Mouse (Mus musculus): ENCODE results near the gene Il22ra1. TPM values are rescaled to one million over a fixed set of nuclear protein-coding genes. Genes with fewer than 3 reads are reported as not detected.

Il22ra1 gene
- polyA plus RNA-seq (2012; fragmentation: generic; extraction: Trizol) = 0.04 TPM
- long read RNA-seq, experiment 1 = 0 reads
- long read RNA-seq, experiment 2 = 0 reads

DNA sequence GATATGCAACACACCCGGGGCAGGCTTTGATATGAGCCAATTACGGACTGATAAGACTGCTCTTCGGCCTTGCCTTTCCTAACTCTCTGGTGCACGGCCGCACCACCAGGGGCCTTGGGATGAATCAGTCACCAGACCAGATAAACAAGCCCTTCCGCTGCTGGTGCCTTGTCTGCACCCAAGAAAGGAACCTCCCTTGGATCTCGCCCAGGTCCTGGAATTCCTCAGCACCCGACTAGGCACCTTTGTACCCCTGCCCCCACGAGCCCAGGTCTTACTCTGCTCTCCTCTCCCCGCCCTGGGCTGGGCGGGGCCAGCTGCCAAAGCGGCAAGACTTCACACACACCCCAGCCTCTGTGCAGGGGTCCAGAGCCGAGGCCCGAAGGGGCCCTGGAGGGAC, at the start of gene Il22ra1:
TSS of gene Il22ra1 (plus strand) at position 356 of the 400 bp plus-strand sequence.
- H3K4me3 ChIP-seq (ENCODE audit: insufficient read depth, poor library complexity, severe bottlenecking) = no peak within 1 kb of the TSS
- no peak within 1 kb of the TSS for H3ac ChIP-seq (ENCODE audit: control insufficient read depth, insufficient read length, low read depth)
- H3K27me3 ChIP-seq (ENCODE audit: control insufficient read depth, insufficient read depth, insufficient read length) = peaks cover 3% of the 10 kb centered on the region
- TF ChIP-seq CEBPB (IDR thresholded peaks at IDR 0.05; ENCODE audit: low read depth) (no peak), MYOG (IDR thresholded peaks at IDR 0.05; ENCODE audit: control insufficient read depth, extremely low read depth, insufficient read length) (no peak), USF1 (IDR thresholded peaks at IDR 0.05; ENCODE audit: low read depth) (no peak), MAX (IDR thresholded peaks at IDR 0.05) (no peak), CTCF (IDR thresholded peaks at IDR 0.05; ENCODE audit: control insufficient read depth, insufficient read depth, insufficient read length) (no peak), FOSL1 (IDR thresholded peaks at IDR 0.05; ENCODE audit: insufficient read depth, low read length, poor library complexity, severe bottlenecking) (no peak), MYOD1 (IDR thresholded peaks at IDR 0.05; ENCODE audit: control insufficient read depth, insufficient read length, low read depth) (no peak)
- H3K79me3 ChIP-seq (ENCODE audit: low read depth) = no peaks in the 10 kb centered on the region
- H3K79me2 ChIP-seq (ENCODE audit: control insufficient read depth, insufficient read depth) = no peaks in the 10 kb centered on the region
- H3K36me3 ChIP-seq (ENCODE audit: control insufficient read depth, insufficient read depth) = no peaks in the 10 kb centered on the region

DNA sequence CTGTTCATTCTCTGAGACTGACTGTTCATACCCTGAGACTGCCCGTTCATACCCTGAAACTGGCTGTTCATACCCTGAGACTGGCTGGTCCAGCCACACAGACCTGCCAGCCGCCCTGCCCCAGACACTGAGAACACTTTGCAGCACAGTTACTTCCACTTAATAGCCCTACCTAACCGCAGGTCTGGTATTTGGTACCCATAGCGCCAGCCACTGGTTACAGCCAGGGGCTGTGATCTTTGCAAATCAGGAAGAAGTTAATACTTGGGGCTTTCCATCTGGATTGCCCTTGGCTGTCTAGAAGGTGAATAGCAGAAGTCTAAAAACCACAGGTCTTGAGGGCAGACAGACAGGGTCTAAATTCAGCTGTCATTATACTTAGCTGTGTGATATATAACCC, 48.7 kb upstream of the Il22ra1 start:
- no peak overlapping the region for H3ac ChIP-seq (ENCODE audit: control insufficient read depth, insufficient read length, low read depth)
- H3K79me2 ChIP-seq (ENCODE audit: control insufficient read depth, insufficient read depth) = no peaks in the 10 kb centered on the region
- no peak overlapping the region for H3K4me3 ChIP-seq (ENCODE audit: insufficient read depth, poor library complexity, severe bottlenecking)
- no peaks in the 10 kb centered on the region for H3K27me3 ChIP-seq (ENCODE audit: control insufficient read depth, insufficient read depth, insufficient read length)
- H3K36me3 ChIP-seq (ENCODE audit: control insufficient read depth, insufficient read depth) = no peaks in the 10 kb centered on the region
- TF ChIP-seq FOSL1 (IDR thresholded peaks at IDR 0.05; ENCODE audit: insufficient read depth, low read length, poor library complexity, severe bottlenecking) = no peak
- TF ChIP-seq MAX (IDR thresholded peaks at IDR 0.05) = no peak
- no peak for TF ChIP-seq USF1 (IDR thresholded peaks at IDR 0.05; ENCODE audit: low read depth)
- TF ChIP-seq CEBPB (IDR thresholded peaks at IDR 0.05; ENCODE audit: low read depth) = no peak
- TF ChIP-seq MYOD1 (IDR thresholded peaks at IDR 0.05; ENCODE audit: control insufficient read depth, insufficient read length, low read depth) = no peak
- no peak for TF ChIP-seq MYOG (IDR thresholded peaks at IDR 0.05; ENCODE audit: control insufficient read depth, extremely low read depth, insufficient read length)
- TF ChIP-seq CTCF (IDR thresholded peaks at IDR 0.05; ENCODE audit: control insufficient read depth, insufficient read depth, insufficient read length) = no peak
- no peaks in the 10 kb centered on the region for H3K79me3 ChIP-seq (ENCODE audit: low read depth)

DNA sequence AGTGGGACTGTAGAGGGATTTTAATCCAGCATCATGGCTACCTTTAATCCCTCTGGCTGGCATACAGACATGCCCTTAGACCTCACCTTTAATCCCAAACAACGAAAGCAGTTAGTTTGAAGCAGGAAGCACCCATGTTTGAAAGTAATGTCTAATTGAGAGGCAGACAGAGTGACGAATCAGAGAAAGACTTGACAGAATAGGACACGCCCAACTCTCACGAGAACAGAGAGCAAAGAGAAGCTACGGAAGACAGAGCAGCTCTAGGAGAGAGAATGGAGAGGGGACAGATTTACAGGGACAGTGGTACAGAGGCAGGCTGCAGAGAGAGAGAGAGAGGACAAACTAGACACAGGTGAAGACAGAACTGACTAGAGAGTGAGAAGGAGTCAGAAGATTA, 46.2 kb upstream of the Il22ra1 start:
- Histone ChIP-seq H3K27me3 (ENCODE audit: control insufficient read depth, insufficient read depth, insufficient read length) (peaks cover 10% of the 10 kb centered on the region), H3ac (ENCODE audit: control insufficient read depth, insufficient read length, low read depth) (no peak overlapping the region), H3K4me3 (ENCODE audit: insufficient read depth, poor library complexity, severe bottlenecking) (no peak overlapping the region), H3K79me2 (ENCODE audit: control insufficient read depth, insufficient read depth) (no peaks in the 10 kb centered on the region), H3K36me3 (ENCODE audit: control insufficient read depth, insufficient read depth) (no peaks in the 10 kb centered on the region), H3K79me3 (ENCODE audit: low read depth) (no peaks in the 10 kb centered on the region)
- TF ChIP-seq USF1 (IDR thresholded peaks at IDR 0.05; ENCODE audit: low read depth) (no peak), MYOD1 (IDR thresholded peaks at IDR 0.05; ENCODE audit: control insufficient read depth, insufficient read length, low read depth) (no peak), CTCF (IDR thresholded peaks at IDR 0.05; ENCODE audit: control insufficient read depth, insufficient read depth, insufficient read length) (no peak), MYOG (IDR thresholded peaks at IDR 0.05; ENCODE audit: control insufficient read depth, extremely low read depth, insufficient read length) (no peak), CEBPB (IDR thresholded peaks at IDR 0.05; ENCODE audit: low read depth) (no peak), FOSL1 (IDR thresholded peaks at IDR 0.05; ENCODE audit: insufficient read depth, low read length, poor library complexity, severe bottlenecking) (no peak), MAX (IDR thresholded peaks at IDR 0.05) (no peak)

DNA sequence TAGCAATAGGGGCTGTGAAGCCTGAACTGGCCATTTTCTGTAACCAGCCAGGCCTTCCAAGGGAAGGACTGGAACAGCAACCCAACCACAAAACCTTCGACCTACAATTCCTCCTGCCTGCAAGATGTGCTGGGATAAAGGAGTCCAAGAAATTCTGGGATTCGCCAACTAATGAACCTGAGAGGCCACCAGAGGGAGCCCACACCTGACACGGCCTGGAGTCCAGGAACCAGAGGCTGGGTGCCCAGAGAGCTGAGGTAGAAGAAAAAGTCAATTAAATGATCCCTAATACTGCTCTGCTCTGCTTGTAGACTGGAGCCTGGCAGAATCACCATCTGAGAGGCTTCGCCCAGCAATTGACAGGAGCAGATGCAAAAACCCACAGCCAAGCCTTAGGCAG, 44.4 kb upstream of the Il22ra1 start:
- H3K36me3 ChIP-seq (ENCODE audit: control insufficient read depth, insufficient read depth) = no peaks in the 10 kb centered on the region
- H3K79me3 ChIP-seq (ENCODE audit: low read depth) = no peaks in the 10 kb centered on the region
- peaks cover 23% of the 10 kb centered on the region for H3K27me3 ChIP-seq (ENCODE audit: control insufficient read depth, insufficient read depth, insufficient read length)
- peak; percentile 11 for TF ChIP-seq CTCF (IDR thresholded peaks at IDR 0.05; ENCODE audit: control insufficient read depth, insufficient read depth, insufficient read length)
- TF ChIP-seq MYOG (IDR thresholded peaks at IDR 0.05; ENCODE audit: control insufficient read depth, extremely low read depth, insufficient read length) = no peak
- no peak for TF ChIP-seq MYOD1 (IDR thresholded peaks at IDR 0.05; ENCODE audit: control insufficient read depth, insufficient read length, low read depth)
- TF ChIP-seq FOSL1 (IDR thresholded peaks at IDR 0.05; ENCODE audit: insufficient read depth, low read length, poor library complexity, severe bottlenecking) = no peak
- TF ChIP-seq MAX (IDR thresholded peaks at IDR 0.05) = no peak
- no peak for TF ChIP-seq USF1 (IDR thresholded peaks at IDR 0.05; ENCODE audit: low read depth)
- no peak for TF ChIP-seq CEBPB (IDR thresholded peaks at IDR 0.05; ENCODE audit: low read depth)
- H3ac ChIP-seq (ENCODE audit: control insufficient read depth, insufficient read length, low read depth) = no peak overlapping the region
- no peaks in the 10 kb centered on the region for H3K79me2 ChIP-seq (ENCODE audit: control insufficient read depth, insufficient read depth)
- no peak overlapping the region for H3K4me3 ChIP-seq (ENCODE audit: insufficient read depth, poor library complexity, severe bottlenecking)

DNA sequence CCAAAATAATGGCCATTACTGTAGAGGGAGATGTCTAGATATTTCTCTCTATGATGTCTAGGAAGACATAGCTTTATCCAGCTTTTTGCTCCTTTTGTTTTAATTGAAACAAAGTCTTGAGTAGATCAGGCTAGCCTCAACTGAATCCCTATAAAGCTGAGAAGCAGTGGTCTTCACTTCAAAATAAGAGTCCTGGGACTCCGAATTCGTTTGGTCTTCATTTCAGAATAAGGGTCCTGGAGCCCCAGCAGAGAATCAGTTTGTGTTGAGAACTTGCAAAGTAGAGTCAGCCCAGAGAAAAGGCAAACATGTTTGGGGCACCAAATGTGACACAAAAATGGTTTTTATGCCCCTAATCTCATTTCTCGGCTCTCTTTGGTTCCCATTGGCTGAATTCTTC, 43.2 kb upstream of the Il22ra1 start:
- no peak overlapping the region for H3K4me3 ChIP-seq (ENCODE audit: insufficient read depth, poor library complexity, severe bottlenecking)
- H3K36me3 ChIP-seq (ENCODE audit: control insufficient read depth, insufficient read depth) = no peaks in the 10 kb centered on the region
- no peaks in the 10 kb centered on the region for H3K79me3 ChIP-seq (ENCODE audit: low read depth)
- TF ChIP-seq CTCF (IDR thresholded peaks at IDR 0.05; ENCODE audit: control insufficient read depth, insufficient read depth, insufficient read length) (no peak), MAX (IDR thresholded peaks at IDR 0.05) (no peak), USF1 (IDR thresholded peaks at IDR 0.05; ENCODE audit: low read depth) (no peak), CEBPB (IDR thresholded peaks at IDR 0.05; ENCODE audit: low read depth) (no peak), MYOG (IDR thresholded peaks at IDR 0.05; ENCODE audit: control insufficient read depth, extremely low read depth, insufficient read length) (no peak), MYOD1 (IDR thresholded peaks at IDR 0.05; ENCODE audit: control insufficient read depth, insufficient read length, low read depth) (no peak), FOSL1 (IDR thresholded peaks at IDR 0.05; ENCODE audit: insufficient read depth, low read length, poor library complexity, severe bottlenecking) (no peak)
- H3K27me3 ChIP-seq (ENCODE audit: control insufficient read depth, insufficient read depth, insufficient read length) = peaks cover 23% of the 10 kb centered on the region
- H3ac ChIP-seq (ENCODE audit: control insufficient read depth, insufficient read length, low read depth) = no peak overlapping the region
- H3K79me2 ChIP-seq (ENCODE audit: control insufficient read depth, insufficient read depth) = no peaks in the 10 kb centered on the region

Measured in C2C12 (cell line).